Mouse (Mus musculus): Measurements from ENCODE around the gene Hist1h2ah. TPM values are rescaled to one million over a fixed set of nuclear protein-coding genes. Genes with fewer than 3 reads are reported as not detected.

The Hist1h2ah gene
- polyA plus RNA-seq, 1 experiment from 2014 or later, result 2.8 TPM

DNA sequence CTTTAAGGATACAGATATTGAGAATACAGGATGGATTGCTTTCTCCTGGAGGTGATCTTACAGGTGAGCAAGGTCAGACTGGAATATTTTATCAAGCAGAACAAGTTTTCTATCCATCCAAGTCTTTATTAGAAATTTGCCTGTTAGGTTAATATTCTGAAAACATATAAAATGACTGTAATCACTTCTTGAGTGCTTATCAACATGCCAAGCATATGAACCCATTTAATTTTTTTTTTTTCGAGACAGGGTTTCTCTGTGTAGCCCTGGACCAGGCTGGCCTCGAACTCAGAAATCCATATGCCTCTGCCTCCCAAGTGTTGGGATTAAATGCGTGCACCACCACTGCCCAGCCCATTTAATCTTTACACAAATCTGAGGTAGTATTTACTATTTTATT lies 1.6 kb upstream of the Hist1h2ah start:
- 44% methylated on average over 3 of the region's 3 CpGs for WGBS
- H3K27ac ChIP-seq (replicated peaks), result peak overlapping the region; percentile 80
- H3K27me3 ChIP-seq, result no peaks in the 10 kb centered on the region
- H3K4me2 ChIP-seq (replicated peaks), result peak overlapping the region; percentile 58; the same call in 1 of the 2 replicates
- ATAC-seq (ENCODE audit: insufficient number of reproducible peaks, low FRiP score, low TSS enrichment, low read depth), result no peak
- H3K9ac ChIP-seq, result peak overlapping the region; percentile 24; the same call in 1 of the 2 replicates
- peak overlapping the region; percentile 48 for H3K4me3 ChIP-seq (replicated peaks)
- H3K4me1 ChIP-seq, result peaks cover 25% of the 10 kb centered on the region
- H3K36me3 ChIP-seq, result no peaks in the 10 kb centered on the region
- no peaks in the 10 kb centered on the region for H3K9me3 ChIP-seq (replicated peaks)

DNA sequence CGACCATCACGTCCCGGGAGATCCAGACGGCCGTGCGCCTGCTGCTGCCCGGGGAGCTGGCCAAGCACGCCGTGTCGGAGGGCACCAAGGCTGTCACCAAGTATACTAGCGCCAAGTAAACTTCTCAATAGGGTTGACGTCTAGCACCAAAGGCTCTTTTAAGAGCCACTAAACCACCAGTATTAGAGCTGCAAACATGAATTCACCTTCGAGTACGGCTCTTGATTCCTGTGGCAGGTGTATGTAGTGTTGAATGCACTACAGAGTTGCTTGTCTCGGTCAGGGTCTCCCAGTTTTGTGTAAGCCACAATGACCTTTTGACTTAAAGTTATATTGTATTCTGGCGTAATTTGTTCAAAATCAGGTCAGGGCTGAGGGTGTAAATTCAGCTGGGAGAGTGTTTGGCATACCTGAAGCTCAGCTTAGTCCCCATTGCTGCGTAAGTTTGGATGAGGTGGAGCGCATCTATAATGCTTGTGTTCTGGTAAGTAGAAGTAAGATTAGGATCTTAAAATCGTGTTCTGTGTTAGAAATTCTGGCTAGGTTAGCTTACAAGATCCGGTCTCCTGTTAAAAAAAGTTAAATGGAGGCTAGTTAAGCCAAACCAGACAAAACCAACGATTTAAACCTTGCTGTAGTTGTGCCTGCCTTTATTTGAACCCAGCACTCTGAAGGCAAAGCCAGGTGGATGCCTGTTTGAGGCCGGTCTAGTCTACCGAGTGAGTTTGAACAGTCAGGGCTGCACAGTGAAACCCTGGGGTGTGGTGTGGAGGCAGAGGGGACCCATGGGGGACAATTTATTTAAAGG lies 985 bp upstream of the Hist1h2ah start:
- peak overlapping the region; percentile 58 for H3K4me2 ChIP-seq (replicated peaks)
- H3K9me3 ChIP-seq (replicated peaks), result no peaks in the 10 kb centered on the region
- WGBS, result 2% methylated on average over 20 of the region's 23 CpGs
- peak overlapping the region; percentile 48 for H3K4me3 ChIP-seq (replicated peaks)
- H3K4me1 ChIP-seq, result peaks cover 24% of the 10 kb centered on the region
- no peak for ATAC-seq (ENCODE audit: insufficient number of reproducible peaks, low FRiP score, low TSS enrichment, low read depth)
- H3K36me3 ChIP-seq, result no peaks in the 10 kb centered on the region
- H3K9ac ChIP-seq, result peak overlapping the region; percentile 24; the same call in 1 of the 2 replicates
- peak overlapping the region; percentile 80 for H3K27ac ChIP-seq (replicated peaks)
- no peaks in the 10 kb centered on the region for H3K27me3 ChIP-seq

DNA sequence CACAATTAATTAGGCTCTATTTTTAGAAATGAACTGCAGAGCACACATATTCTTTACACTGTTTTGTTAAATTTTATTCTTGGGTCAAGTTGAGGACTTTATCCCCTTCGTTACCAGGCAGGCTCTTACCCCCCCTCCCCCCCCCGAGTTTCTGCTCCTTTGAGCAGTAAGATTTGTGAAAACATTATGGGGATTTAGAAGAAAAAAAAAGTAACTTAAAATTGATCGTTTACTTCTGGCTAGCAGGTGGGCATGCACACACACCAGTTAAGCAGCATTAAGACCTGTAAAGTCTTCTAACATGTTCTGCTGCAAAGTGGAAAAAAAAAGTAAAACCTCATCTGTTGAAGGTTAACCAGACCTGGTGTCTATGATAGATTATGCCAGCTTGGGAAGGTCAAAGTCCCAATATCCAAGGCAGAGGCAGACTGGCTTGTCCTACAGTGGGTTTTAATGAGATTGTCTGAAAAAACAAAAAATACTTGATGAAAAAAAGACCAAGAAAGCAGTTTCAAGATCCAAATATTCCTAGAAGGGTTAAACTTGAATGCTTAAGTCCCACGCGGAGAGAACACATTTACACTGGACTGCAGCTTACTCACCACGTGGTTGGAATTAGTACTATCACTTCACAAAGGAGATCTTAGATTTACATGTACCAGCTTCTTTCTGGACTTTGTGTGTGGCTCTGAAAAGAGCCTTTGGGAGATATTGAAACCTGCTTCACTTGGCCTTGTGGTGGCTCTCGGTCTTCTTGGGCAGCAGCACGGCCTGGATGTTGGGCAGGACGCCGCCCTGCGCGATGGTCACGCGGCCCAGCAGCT lies 713 bp downstream of the Hist1h2ah start:
- H3K4me1 ChIP-seq, result peaks cover 13% of the 10 kb centered on the region
- peak overlapping the region; percentile 73 for H3K27ac ChIP-seq (replicated peaks)
- H3K4me3 ChIP-seq (replicated peaks), result peak overlapping the region; percentile 48
- under 1% methylated on average over 14 of the region's 14 CpGs for WGBS
- no peak; the same call in 1 of the 2 replicates for ATAC-seq (ENCODE audit: insufficient number of reproducible peaks, low FRiP score, low TSS enrichment, low read depth)
- H3K9ac ChIP-seq, result peak overlapping the region; percentile 31; the same call in 1 of the 2 replicates
- peak overlapping the region; percentile 58 for H3K4me2 ChIP-seq (replicated peaks)
- no peaks in the 10 kb centered on the region for H3K27me3 ChIP-seq
- H3K36me3 ChIP-seq, result no peaks in the 10 kb centered on the region
- H3K9me3 ChIP-seq (replicated peaks), result no peaks in the 10 kb centered on the region

DNA sequence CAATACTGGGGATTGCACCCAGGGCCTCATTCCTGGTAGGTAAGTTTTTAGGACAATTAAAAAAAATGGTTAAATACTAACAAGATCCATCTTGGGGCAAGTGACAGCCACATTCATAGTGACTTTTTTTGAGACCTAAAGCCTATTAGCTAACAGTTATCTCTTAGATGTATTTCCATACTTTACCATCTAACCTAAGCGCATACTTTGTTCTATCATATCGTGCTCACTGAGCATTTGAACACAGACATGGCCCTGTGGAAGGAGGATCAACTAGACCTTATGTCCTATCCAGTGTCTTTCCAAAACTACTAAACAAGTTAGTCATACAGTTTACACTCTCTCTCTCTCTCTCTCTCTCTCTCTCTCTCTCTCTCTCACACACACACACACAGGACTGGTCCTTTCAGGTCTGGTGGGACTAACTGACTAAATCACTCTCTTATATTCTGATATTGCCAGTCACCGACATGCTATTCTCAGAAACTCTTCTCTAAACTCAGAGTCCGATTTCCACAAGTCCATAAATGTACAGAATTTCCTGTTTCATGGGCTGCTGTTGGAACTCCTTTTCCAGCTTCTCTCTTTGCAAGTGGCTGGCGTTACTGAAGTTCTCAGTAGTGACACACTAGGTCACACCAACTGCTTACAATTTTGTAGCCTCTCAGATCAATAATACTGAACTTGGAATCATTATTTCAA lies 1.5 kb downstream of the Hist1h2ah start:
- ATAC-seq (ENCODE audit: insufficient number of reproducible peaks, low FRiP score, low TSS enrichment, low read depth), result no peak
- WGBS, result 37% methylated on average over 5 of the region's 5 CpGs
- H3K27ac ChIP-seq (replicated peaks), result no peak overlapping the region

DNA sequence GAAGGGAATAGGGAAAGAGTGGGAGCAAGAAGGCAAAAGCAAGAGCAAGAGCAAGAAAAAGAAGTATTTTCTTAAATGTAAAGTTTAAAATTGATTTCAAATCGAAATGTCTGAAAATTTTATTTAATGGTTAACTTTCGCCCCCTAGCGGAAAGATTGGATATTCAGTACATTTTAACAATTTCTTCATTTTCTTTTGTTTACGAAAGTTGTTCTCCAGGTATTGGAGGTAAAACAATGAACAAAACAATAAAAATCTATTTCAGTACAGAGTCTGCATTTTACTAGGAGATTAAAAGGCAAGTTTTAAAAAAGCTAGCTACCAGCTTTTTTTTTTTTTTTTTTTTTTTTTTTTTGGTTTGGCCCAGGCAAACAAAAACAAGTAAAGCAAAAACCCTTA lies 4.9 kb downstream of the Hist1h2ah start:
- H3K9ac ChIP-seq, result no peak overlapping the region
- no peak for ATAC-seq (ENCODE audit: insufficient number of reproducible peaks, low FRiP score, low TSS enrichment, low read depth)
- no peaks in the 10 kb centered on the region for H3K27me3 ChIP-seq
- no peaks in the 10 kb centered on the region for H3K36me3 ChIP-seq
- H3K27ac ChIP-seq (replicated peaks), result no peak overlapping the region
- 10% methylated on average over 4 of the region's 4 CpGs for WGBS
- no peak overlapping the region for H3K4me2 ChIP-seq (replicated peaks)
- H3K9me3 ChIP-seq (replicated peaks), result no peaks in the 10 kb centered on the region
- H3K4me3 ChIP-seq (replicated peaks), result no peak overlapping the region
- peaks cover 5% of the 10 kb centered on the region; the same call in 1 of the 2 replicates for H3K4me1 ChIP-seq

More for the DNA sequence above, 1.5 kb downstream of the Hist1h2ah start:
- Histone ChIP-seq H3K9ac (no peak overlapping the region), H3K4me2 (replicated peaks) (peak overlapping the region; percentile 58), H3K4me3 (replicated peaks) (peak overlapping the region; percentile 48), H3K4me1 (peaks cover 13% of the 10 kb centered on the region), H3K9me3 (replicated peaks) (no peaks in the 10 kb centered on the region), H3K36me3 (no peaks in the 10 kb centered on the region), H3K27me3 (no peaks in the 10 kb centered on the region)

DNA sequence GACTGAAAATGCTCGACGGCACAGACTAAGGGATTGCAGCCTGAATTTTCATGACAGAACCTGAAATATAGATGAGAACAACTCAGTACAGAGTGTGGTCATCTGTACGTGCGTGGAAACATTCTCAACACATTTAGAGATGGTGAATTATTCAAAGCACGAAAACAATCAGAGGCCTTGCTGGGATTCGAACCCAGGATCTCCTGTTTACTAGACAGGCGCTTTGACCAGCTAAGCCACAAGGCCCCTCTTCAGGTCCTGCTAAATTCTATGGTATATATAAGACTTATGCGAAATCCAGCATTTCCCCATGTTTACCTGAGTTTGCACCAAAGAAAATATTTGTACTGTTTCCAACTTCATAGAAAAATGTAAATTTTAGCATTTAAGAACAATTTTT lies 5.4 kb downstream of the Hist1h2ah start:
- Histone ChIP-seq H3K4me3 (replicated peaks) (no peak overlapping the region), H3K9me3 (replicated peaks) (no peaks in the 10 kb centered on the region), H3K27ac (replicated peaks) (no peak overlapping the region), H3K27me3 (no peaks in the 10 kb centered on the region), H3K9ac (no peak overlapping the region), H3K4me1 (peaks cover 4% of the 10 kb centered on the region; the same call in 1 of the 2 replicates), H3K4me2 (replicated peaks) (no peak overlapping the region), H3K36me3 (no peaks in the 10 kb centered on the region)
- WGBS, result 36% methylated on average over 8 of the region's 8 CpGs
- ATAC-seq (ENCODE audit: insufficient number of reproducible peaks, low FRiP score, low TSS enrichment, low read depth), result no peak

DNA sequence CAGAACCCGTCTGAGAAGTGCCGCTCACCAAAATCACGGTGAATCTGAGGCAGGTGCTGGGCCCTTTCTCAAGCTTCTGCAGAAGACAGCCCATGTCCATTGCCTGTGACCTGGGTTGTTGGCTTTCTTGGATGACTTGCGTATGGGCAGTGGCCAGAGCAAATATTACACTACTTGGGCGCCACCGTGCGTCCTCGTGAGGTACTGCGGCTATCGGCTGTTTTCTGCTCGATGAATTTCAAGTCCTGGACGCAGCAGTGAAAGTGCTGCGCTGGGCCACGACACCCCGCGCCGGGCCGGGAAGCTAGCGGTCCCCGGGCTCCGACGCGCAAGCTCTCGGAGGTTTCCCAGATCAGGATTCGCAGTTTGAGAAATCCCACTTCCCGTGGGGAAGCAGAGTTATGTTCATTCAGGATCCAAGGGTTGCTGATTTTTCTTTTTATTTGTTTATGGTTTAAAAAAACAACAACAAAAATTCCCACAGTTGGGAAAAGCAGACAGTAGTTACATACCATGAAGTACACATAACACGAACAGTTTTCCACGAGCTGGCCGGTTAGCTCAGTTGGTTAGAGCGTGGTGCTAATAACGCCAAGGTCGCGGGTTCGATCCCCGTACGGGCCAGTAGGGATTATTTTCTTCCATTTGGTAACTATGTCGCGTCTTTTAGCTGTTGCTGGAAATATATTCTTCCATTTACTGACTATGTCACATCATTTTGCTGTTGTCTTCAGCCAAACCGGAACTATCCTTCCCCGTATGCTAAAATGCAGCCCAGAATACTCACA lies 6.5 kb downstream of the Hist1h2ah start:
- peak; percentile 76 for ATAC-seq (ENCODE audit: insufficient number of reproducible peaks, low FRiP score, low TSS enrichment, low read depth)
- Histone ChIP-seq H3K27ac (replicated peaks) (peak overlapping the region; percentile 91), H3K4me2 (replicated peaks) (peak overlapping the region; percentile 55), H3K36me3 (no peaks in the 10 kb centered on the region), H3K27me3 (no peaks in the 10 kb centered on the region), H3K9ac (peak overlapping the region; percentile 58), H3K9me3 (replicated peaks) (no peaks in the 10 kb centered on the region), H3K4me1 (no peaks in the 10 kb centered on the region), H3K4me3 (replicated peaks) (peak overlapping the region; percentile 59)
- under 1% methylated on average over 40 of the region's 40 CpGs for WGBS

DNA sequence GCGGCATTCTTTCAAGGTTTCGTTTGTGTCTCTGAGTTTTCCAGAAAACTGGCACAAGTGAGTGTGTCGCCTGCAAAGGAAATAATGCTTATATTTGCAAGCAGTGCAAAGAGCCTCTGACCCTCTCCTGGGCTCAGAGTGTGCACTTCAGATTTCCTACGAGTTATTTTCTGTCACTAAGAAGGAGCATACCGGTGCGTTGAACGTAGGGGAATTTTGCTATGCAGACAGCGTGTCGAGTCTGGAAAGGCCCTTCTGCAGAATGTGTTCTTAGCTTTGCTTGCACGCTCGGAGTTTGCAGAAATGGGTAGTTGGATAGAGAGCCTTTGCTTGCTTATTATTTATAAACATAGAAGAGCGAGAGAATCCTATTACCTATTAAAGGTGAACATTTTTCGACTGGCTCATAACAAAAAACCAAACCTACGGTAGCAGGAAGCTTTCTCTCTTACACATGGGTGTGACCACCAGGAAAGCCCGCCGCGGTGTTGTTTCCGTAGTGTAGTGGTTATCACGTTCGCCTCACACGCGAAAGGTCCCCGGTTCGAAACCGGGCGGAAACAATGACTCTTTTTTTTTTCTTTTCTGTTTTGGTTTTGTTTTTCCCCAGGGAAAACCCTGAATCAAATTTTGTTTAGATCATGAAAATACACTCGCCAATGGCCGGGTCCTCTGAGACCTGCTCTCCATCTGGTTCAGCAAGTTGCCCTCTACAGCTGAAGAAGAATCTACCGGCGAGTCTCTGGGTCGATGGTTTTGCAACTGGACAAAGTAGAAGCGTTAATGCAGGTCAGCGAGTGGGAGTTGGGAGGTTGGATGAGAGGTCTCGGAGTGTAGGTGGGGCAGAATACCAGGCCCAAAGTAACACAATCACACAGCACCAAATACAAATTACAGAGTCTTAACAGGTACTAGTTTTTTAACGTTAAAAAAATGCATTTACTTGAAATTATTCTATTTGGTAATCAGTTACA lies 9.0 kb downstream of the Hist1h2ah start:
- Histone ChIP-seq H3K4me3 (replicated peaks) (peak overlapping the region; percentile 53), H3K9me3 (replicated peaks) (no peaks in the 10 kb centered on the region)
- no peak for ATAC-seq (ENCODE audit: insufficient number of reproducible peaks, low FRiP score, low TSS enrichment, low read depth)

DNA sequence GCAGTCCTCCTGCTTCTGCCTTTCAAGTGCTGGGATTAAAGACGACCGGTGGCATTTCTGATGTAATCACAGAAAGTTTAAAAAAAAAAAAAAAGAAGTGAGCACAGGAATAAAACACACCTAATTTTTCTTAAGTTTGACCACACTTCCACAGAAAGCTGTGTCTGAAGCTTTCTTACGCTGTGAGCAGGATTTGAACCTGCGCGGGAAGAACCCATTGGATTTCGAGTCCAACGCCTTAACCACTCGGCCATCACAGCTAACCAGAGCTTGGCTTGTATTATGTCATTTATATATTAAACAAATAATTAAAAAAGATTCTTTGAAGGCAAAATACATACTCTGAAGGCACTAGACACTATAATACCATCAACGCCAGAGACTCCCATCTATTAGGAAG lies 13.1 kb downstream of the Hist1h2ah start:
- Histone ChIP-seq H3K36me3 (no peaks in the 10 kb centered on the region), H3K4me2 (replicated peaks) (peak overlapping the region; percentile 70), H3K4me3 (replicated peaks) (peak overlapping the region; percentile 51), H3K4me1 (peaks cover 8% of the 10 kb centered on the region; the same call in 1 of the 2 replicates), H3K9ac (0 out of 2 replicates have a peak overlapping the region, but pooled peaks have one; percentile 23), H3K27ac (replicated peaks) (no peak overlapping the region), H3K27me3 (peaks cover 21% of the 10 kb centered on the region), H3K9me3 (replicated peaks) (no peaks in the 10 kb centered on the region)
- ATAC-seq (ENCODE audit: insufficient number of reproducible peaks, low FRiP score, low TSS enrichment, low read depth), result peak; percentile 81
- under 1% methylated on average over 9 of the region's 9 CpGs for WGBS

More for the DNA sequence above, 9.0 kb downstream of the Hist1h2ah start:
- 1% methylated on average over 35 of the region's 35 CpGs for WGBS
- peak overlapping the region; percentile 61 for H3K4me2 ChIP-seq (replicated peaks)
- H3K9ac ChIP-seq, result peak overlapping the region; percentile 31
- peak overlapping the region; percentile 44; the same call in 1 of the 2 replicates for H3K27ac ChIP-seq (replicated peaks)
- peaks cover 7% of the 10 kb centered on the region; the same call in 1 of the 2 replicates for H3K4me1 ChIP-seq
- no peaks in the 10 kb centered on the region for H3K27me3 ChIP-seq
- H3K36me3 ChIP-seq, result no peaks in the 10 kb centered on the region
